Mouse (Mus musculus) cerebellum, postnatal 4 days (tissue): ENCODE results near the gene Tgfbr3.
"Not testable (repeated sequence)": the region's sequence is repeated elsewhere in the genome, so short reads cannot be mapped to it uniquely, and the experiment has no call there.

Source experiments
- DNase-seq, 2 experiments: peaks; one replicate each; pipeline ENCODE4 v3.0.0; 2022; ENCODE audit warnings: low spot score in 2 of 2, mixed read lengths in 1 of 2

Gene Tgfbr3

GRCm38 (mm10) chr5:107243445-107243844 lies 46.0 kb downstream of the Tgfbr3 start:
- DNase-seq: no peak

GRCm38 (mm10) chr5:107242993-107243392 lies 46.4 kb downstream of the Tgfbr3 start:
- DNase-seq: no peak

GRCm38 (mm10) chr5:107240276-107240675 lies 49.2 kb downstream of the Tgfbr3 start:
- no peak for DNase-seq

GRCm38 (mm10) chr5:107237971-107238426 lies 51.4 kb downstream of the Tgfbr3 start:
- no peak for DNase-seq

DNA sequence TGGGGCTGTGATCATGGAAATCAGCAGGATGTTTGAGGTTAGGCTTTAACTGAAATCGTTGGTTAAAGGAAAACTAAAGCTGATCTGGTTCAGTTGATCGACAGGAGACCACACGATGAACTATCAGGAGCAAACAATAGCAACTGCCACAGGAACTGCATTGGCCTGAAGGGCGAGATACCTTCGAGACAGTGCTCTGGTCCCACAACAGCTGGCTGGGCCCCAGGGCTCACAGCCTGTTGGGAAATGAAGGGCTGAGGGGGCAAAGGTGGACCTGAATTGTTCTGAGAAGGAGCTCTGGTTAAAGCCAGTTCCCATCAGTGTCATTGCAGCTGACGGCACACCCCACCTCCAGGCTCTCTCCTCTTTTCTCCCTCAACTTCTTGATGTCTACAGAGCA lies 52.5 kb downstream of the Tgfbr3 start:
- no peak for DNase-seq

- no peak for DNase-seq
These were observed 53.4 kb downstream of the Tgfbr3 start for GRCm38 (mm10) chr5:107236039-107236438.

DNA sequence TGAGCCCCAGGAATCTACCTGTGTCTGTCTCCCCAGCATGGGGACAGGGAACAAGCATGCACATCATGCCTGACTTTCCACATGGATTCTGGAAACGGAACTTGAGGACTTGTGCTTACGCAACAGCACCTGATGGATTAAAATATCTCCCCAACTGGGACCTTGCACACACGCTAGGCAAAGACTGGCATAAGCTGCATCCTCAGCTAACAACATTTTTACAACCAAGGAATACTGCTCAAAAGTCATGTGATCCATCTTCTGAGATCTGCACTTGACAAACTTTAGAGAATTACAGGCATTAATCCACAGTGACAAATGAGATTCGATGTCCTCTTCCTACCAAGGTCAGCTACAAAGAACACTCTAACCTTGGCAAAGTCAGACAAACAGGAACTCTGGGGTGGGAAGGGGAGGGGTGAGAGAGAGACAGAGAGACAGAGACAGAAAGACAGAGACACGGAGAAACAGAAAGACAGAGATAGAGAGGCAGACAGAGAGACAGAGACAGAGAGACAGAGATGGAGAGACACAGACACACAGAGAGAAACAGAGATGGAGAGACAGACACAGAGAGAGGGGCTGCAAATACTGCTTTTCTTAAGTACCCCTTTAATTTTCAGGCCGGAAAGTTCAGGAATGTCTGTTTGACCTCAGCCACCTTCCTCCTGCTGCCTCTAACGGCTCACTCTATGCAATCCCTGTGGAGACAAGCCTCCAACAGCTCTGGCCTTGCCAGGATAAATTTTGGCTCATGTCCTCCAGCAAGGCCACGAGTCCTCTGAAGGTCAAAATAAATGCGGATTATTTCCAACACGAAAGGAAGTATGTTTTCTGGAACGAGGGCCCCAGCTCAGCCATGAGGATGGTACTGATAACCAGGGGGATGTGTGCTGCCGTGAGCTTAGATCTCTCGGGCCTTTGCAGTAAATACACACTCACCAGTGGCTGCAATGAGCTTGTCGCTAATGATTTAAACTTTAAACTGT lies 55.8 kb downstream of the Tgfbr3 start:
- no peak for DNase-seq

GRCm38 (mm10) chr5:107230189-107230588 lies 59.2 kb downstream of the Tgfbr3 start:
- no peak for DNase-seq

- no peak for DNase-seq
These were observed 60.4 kb downstream of the Tgfbr3 start for GRCm38 (mm10) chr5:107229037-107229436.

DNA sequence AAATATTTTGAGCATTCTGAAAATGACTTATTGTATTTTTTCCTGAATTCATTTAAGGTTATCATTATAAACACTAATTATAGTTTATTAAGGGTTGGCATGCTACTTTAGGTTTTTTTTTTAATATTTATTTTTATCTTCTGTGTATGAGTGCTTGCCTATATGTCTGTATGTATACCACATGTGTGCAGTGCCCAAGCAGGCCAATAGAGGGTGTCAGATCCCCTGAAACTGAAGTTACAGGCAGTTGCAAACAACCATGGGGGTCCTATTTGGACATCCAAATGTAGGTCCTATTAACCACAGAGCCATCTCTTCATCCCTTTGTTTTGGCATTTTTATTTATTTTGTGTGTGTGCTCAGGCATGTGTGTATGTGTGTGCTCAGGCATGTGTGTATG lies 61.8 kb downstream of the Tgfbr3 start:
- no peak for DNase-seq

GRCm38 (mm10) chr5:107224820-107225417 lies 64.5 kb downstream of the Tgfbr3 start:
- no peak for DNase-seq

GRCm38 (mm10) chr5:107224151-107224550 lies 65.3 kb downstream of the Tgfbr3 start:
- no peak for DNase-seq

GRCm38 (mm10) chr5:107223483-107223882 lies 65.9 kb downstream of the Tgfbr3 start:
- DNase-seq: not testable (repeated sequence)

DNA sequence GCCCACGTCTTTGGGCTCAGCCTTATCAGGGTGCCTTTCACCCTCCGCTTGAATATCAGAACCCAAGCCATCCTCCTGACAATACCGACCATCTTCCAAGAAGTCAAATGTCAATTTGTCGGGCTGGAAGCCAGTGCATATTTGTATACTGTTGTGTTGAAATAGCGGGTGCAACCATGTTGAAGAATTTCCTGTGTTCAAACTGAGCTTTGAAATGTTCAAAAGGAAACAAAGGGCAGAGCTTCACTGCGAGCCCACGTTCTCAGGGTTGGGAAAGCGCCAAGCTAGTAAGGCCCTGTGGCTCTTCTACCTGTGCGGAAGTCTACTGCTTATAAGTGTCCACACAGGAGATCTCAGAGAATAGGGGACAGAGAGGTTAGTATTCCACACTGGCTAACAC lies 66.4 kb downstream of the Tgfbr3 start:
- DNase-seq: no peak

DNA sequence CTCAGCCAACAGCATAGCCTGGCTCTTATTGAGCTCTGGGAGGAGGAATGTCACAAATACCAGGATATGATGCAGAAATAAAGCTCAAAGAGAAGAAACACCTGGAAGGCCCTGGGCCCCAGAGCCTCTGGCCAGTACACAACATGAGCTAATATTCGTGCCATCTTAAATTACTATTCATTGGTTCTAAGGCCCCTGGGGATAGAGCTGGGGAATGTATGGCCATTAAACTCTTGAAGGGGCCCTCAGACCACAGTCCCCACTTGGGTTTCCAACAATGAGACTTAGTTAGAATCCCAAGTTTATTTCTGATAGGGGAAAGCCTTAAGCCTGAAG lies 66.8 kb downstream of the Tgfbr3 start:
- DNase-seq: no peak

DNA sequence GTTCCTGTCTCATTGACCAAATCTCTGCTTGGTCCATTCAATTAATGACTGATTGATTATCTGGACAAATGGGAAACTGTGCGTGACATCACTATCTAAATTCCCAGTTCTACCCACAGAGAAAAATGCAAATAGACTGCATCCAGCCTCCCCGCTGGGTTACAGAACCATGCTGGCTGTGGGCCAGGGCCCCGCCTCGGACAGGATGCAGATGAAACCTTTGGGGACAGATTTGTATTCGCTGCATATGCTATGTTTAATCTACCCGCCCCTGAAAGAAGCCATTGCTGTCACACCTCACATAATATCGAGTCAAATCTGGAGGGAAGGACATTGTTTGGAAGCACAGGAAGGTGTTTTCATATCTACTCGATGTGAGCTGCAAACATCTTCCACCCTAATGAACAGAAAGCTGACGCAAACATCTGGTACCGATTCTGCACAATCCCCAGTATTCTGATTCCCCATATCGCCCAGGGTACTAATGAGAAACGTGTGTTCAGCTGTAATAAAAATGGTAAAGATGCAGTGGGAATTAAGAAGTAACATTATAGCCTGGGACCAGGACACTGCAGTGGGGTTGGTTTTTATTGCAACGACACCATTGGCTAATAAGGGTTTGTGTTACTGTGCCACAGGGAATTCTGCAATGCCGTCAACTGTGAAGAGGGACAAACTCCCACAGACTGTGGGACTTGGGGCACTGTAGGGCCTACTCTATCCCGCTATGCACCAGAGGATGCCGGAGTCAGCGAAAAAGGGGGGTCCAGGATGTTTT lies 67.3 kb downstream of the Tgfbr3 start:
- DNase-seq: peak in 1 of 2 experiments; percentile 19

GRCm38 (mm10) chr5:107220936-107221335 lies 68.5 kb downstream of the Tgfbr3 start:
- no peak for DNase-seq

GRCm38 (mm10) chr5:107219883-107220282 lies 69.5 kb downstream of the Tgfbr3 start:
- DNase-seq: no peak

- DNase-seq: no peak
These were observed 70.1 kb downstream of the Tgfbr3 start for GRCm38 (mm10) chr5:107219318-107219717.

GRCm38 (mm10) chr5:107218594-107218993 lies 70.8 kb downstream of the Tgfbr3 start:
- no peak for DNase-seq

- DNase-seq: no peak
These were observed 72.3 kb downstream of the Tgfbr3 start for GRCm38 (mm10) chr5:107217139-107217538.
